Mouse (Mus musculus) spleen, adult 2 months (tissue): ENCODE results near the gene Tal1. TPM values are rescaled to one million over a fixed set of nuclear protein-coding genes. Genes with fewer than 3 reads are reported as not detected.
A peak's percentile ranks its signal among the peaks of the same experiment; 100 is the strongest.

ENCODE experiments used
- DNase-seq, 2 experiments: peaks; one replicate each; pipeline versions ENCODE4 v3.0.0 to v3.0.0-alpha.2; 2012 to 2021; ENCODE audit warnings: low spot score in 2 of 2, low read depth in 1 of 2
- H3K27ac ChIP-seq: fragments of 200-500 bp; 2 replicates; pipeline ENCODE4 v1.5.1; 2012; ENCODE audit warnings: low read length, inconsistent platforms; ENCODE audit not compliant: insufficient read depth
- H3K27me3 ChIP-seq: fragments of 200-500 bp; 2 replicates; pipeline ENCODE4 v1.6.1; 2012; ENCODE audit warnings: mild to moderate bottlenecking, moderate library complexity, low read length, inconsistent platforms; ENCODE audit not compliant: control insufficient read depth, insufficient read depth
- H3K36me3 ChIP-seq: fragments of 200-500 bp; 2 replicates; pipeline ENCODE4 v1.6.1; 2012; ENCODE audit warnings: mild to moderate bottlenecking, low read length, inconsistent platforms; ENCODE audit not compliant: control insufficient read depth, insufficient read depth
- H3K4me1 ChIP-seq: fragments of 200-500 bp; 2 replicates; pipeline ENCODE4 v1.6.1; 2011; ENCODE audit warnings: inconsistent platforms; ENCODE audit not compliant: control insufficient read depth, insufficient read depth, insufficient read length
- H3K4me3 ChIP-seq: fragments of 200-500 bp; 2 replicates; pipeline ENCODE4 v1.5.1; 2011; ENCODE audit warnings: mild to moderate bottlenecking, inconsistent platforms; ENCODE audit not compliant: insufficient read depth, insufficient read length; ENCODE audit errors: extremely low read depth
- CTCF ChIP-seq: fragments of 200-500 bp; IDR thresholded peaks from 2 replicates; pipeline ENCODE4 v1.5.1; 2011; ENCODE audit warnings: mild to moderate bottlenecking, inconsistent platforms; ENCODE audit not compliant: insufficient read depth, insufficient read length, insufficient replicate concordance; ENCODE audit errors: extremely low read depth
- POLR2A ChIP-seq: fragments of 200-500 bp; IDR thresholded peaks from 2 replicates; pipeline ENCODE4 v1.6.1; 2011; ENCODE audit warnings: low read depth, low read length, inconsistent platforms
- WGBS: fragments of 180-500 bp; shearing (Covaris S2); methylation state at CpG from one replicate; pipeline ENCODE4 v1.1.7; 2018; 5-methylcytosine and 5-hydroxymethylcytosine counted together
- polyA plus RNA-seq: library from polyadenylated mRNA; depleted of rRNA; stranded (reverse); fragments of >200 nt; gene quantifications from 2 replicates; pipeline ENCODE4 v1.2.3, GENCODE M21; 2012; rRNA removed

Tal1 gene
- 20.9 and 37.0 TPM in 2 replicates for polyA plus RNA-seq

GRCm38 (mm10) chr4:115056371-115056920 is at the start of gene Tal1:
Gene Tal1 (plus strand): TSS chr4:115056426.
- Histone ChIP-seq H3K27ac (peak within 1 kb of the TSS; percentile 49; the same call in 1 of the 2 replicates), H3K4me1 (no peaks in the 10 kb centered on the region; the same call in 1 of the 2 replicates), H3K27me3 (peaks cover 30% of the 10 kb centered on the region), H3K36me3 (no peaks in the 10 kb centered on the region), H3K4me3 (peak within 1 kb of the TSS; percentile 44)
- TF ChIP-seq POLR2A (no peak), CTCF (no peak)
- DNase-seq = no peak
- WGBS = 3% methylated on average over 60 of the region's 60 CpGs

DNA sequence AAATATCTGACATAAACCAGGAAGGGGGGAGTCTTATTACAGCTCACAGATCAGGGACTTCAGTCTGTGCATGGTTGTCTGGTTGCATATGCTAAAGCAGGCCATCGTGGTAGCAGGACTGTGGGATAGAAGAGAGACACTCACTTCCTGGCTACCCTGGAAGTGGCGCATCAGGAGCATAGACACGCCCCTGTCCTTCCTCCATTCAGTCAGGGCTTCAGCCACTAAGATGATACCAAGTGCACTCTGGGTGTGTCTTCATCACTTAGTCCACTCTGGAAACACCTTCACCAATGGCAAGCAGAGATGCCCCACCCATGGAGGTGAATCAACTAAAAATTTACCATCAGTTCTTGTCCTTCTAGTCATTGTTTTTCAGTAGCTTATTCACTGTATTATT is 42.0 kb upstream of the Tal1 start:
- no peak for TF ChIP-seq POLR2A
- no peak for TF ChIP-seq CTCF

DNA sequence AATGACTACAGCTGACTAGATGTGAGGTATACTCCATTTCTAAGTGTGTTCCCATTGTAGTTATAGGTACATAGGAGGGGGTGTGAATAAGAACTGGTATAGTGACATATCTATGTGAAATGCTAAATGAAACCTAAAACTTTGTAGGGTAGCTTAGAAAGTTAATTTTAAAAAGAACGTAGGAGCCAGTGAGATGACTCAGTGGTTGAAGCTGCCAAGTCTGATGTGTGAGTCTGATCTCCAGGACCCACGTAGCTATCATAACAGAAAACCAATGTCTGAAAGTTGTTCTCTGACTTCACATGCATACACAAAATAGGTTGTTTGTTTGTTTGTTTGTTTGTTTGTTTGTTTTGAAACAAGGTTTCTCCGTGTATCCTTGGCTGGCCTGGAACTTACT is 36.2 kb upstream of the Tal1 start:
- 95% methylated on average over 3 of the region's 3 CpGs for WGBS
- no peak for DNase-seq
- no peak overlapping the region for H3K27ac ChIP-seq
- H3K4me1 ChIP-seq = no peaks in the 10 kb centered on the region
- H3K27me3 ChIP-seq = no peaks in the 10 kb centered on the region
- TF ChIP-seq CTCF (no peak), POLR2A (no peak)
- no peak overlapping the region for H3K4me3 ChIP-seq
- no peaks in the 10 kb centered on the region for H3K36me3 ChIP-seq

More for the DNA sequence above, 42.0 kb upstream of the Tal1 start:
- no peak overlapping the region for H3K27ac ChIP-seq
- no peaks in the 10 kb centered on the region for H3K27me3 ChIP-seq
- H3K4me3 ChIP-seq = no peak overlapping the region
- no peaks in the 10 kb centered on the region for H3K4me1 ChIP-seq
- DNase-seq = no peak
- no peaks in the 10 kb centered on the region for H3K36me3 ChIP-seq
- 89% methylated on average over 3 of the region's 3 CpGs for WGBS

DNA sequence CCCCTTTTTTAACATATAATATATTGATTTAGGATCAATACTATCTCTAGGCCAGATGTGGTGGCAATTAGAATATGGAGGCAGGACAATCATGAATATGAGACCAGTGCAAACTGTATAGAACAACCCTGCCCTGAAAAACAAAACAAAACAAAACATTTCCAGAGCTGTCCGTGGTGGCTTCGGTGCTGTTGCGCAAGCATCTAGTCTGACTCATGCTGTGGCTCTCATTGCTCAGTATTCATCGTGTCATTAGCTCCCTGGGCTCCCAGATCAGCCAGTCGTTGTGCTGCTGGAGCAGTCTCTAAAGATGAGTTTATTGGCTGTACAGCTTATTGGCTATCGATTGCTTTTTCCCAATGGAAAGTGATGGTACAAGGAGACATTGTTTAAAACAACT is 21.2 kb upstream of the Tal1 start:
- Histone ChIP-seq H3K27me3 (no peaks in the 10 kb centered on the region), H3K4me3 (no peak overlapping the region), H3K4me1 (no peaks in the 10 kb centered on the region), H3K27ac (no peak overlapping the region), H3K36me3 (no peaks in the 10 kb centered on the region)
- WGBS = 71% methylated on average over 6 of the region's 6 CpGs
- DNase-seq = no peak
- TF ChIP-seq CTCF = no peak
- no peak for TF ChIP-seq POLR2A

GRCm38 (mm10) chr4:115038242-115038641 is 18.0 kb upstream of the Tal1 start:
- H3K27ac ChIP-seq = no peak overlapping the region
- DNase-seq = peak in 1 of 2 experiments; percentile 25
- H3K4me1 ChIP-seq = no peaks in the 10 kb centered on the region
- peak; percentile 53; the same call in 1 of the 2 replicates for TF ChIP-seq CTCF
- no peak for TF ChIP-seq POLR2A
- no peak overlapping the region for H3K4me3 ChIP-seq
- H3K36me3 ChIP-seq = no peaks in the 10 kb centered on the region
- WGBS = 43% methylated on average over 4 of the region's 4 CpGs
- no peaks in the 10 kb centered on the region for H3K27me3 ChIP-seq

DNA sequence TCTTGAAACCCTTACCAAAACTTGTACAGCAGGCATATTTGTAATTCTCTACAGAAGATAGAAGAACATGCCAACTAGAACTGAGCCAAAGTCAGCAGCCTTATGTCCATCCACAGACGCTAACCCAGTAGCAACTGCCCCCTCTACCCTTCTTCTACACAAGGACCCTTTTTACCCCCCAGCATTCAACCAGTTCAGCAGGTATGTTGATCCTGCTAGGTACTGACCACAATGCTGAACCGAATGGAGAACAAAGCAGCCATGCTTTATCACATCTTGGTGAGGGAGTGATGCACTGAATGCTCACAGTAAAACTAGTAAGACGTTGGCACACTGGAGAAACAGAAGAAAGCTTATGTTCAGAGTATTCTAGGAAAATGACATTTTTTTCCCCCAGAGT is 10.6 kb upstream of the Tal1 start:
- no peak for DNase-seq
- Histone ChIP-seq H3K27ac (no peak overlapping the region), H3K27me3 (no peaks in the 10 kb centered on the region), H3K4me1 (no peaks in the 10 kb centered on the region), H3K36me3 (no peaks in the 10 kb centered on the region), H3K4me3 (no peak overlapping the region)
- no peak for TF ChIP-seq POLR2A
- TF ChIP-seq CTCF = no peak
- 88% methylated on average over 3 of the region's 3 CpGs for WGBS

DNA sequence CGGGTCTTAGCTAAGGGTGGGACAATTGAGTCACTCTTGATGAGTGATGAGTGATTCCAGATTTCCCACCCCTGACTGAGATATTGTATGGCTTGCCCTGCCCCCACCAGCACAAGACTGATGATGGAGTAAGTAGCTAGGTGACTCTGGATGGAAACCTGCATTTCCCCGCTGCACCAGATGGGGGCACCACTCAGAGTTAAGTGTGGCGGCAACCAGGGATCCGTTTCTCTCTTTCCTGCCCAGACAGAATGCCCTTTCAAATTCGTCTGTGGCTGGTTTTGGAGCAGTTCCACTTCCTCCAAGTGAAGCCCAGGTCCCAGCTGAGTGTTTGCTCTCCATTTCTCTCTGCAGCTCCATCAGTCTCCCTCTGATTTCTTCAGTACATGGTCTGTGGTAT is 8.5 kb upstream of the Tal1 start:
- no peak for TF ChIP-seq POLR2A
- peak; percentile 60; the same call in 1 of the 2 replicates for TF ChIP-seq CTCF
- Histone ChIP-seq H3K4me3 (no peak overlapping the region), H3K27ac (no peak overlapping the region), H3K4me1 (no peaks in the 10 kb centered on the region), H3K27me3 (peaks cover 5% of the 10 kb centered on the region), H3K36me3 (no peaks in the 10 kb centered on the region)
- 4% methylated on average over 5 of the region's 5 CpGs for WGBS
- peak in 1 of 2 experiments; percentile 42 for DNase-seq
